Mouse (Mus musculus) lung, adult 2 months (tissue): ENCODE data around the gene Tomm40l.

Experiments
- CTCF ChIP-seq: fragments of 200-500 bp; IDR thresholded peaks from 2 replicates; pipeline ENCODE4 v1.5.1; 2011; ENCODE audit warnings: mild to moderate bottlenecking, low read length, control low read depth; ENCODE audit not compliant: insufficient read depth
- POLR2A ChIP-seq: fragments of 200-500 bp; IDR thresholded peaks from 2 replicates; pipeline ENCODE4 v1.6.1; 2011; ENCODE audit warnings: low read depth, mild to moderate bottlenecking, control low read depth, low read length, borderline replicate concordance; ENCODE audit errors: extremely low read depth

GRCm38 (mm10) chr1:171270573-171270900 lies 48.2 kb upstream of the Tomm40l start:
- TF ChIP-seq CTCF (no peak), POLR2A (no peak; the same call in 1 of the 2 replicates)
